Mouse (Mus musculus) brain, embryonic 14.5 days (tissue): ENCODE results near the gene Maml2.

Experiments used
- CTCF ChIP-seq: fragments of 200-500 bp; IDR thresholded peaks from 2 replicates; pipeline ENCODE4 v1.5.1; 2012; ENCODE audit warnings: inconsistent platforms, mild to moderate bottlenecking, moderate library complexity, borderline replicate concordance; ENCODE audit not compliant: insufficient read depth, insufficient read length; ENCODE audit errors: extremely low read depth
- POLR2A ChIP-seq: fragments of 200-500 bp; IDR thresholded peaks from 2 replicates; pipeline ENCODE4 v1.6.1; 2012; ENCODE audit warnings: mild to moderate bottlenecking, inconsistent platforms, borderline replicate concordance; ENCODE audit not compliant: poor library complexity, insufficient read depth, insufficient read length, severe bottlenecking; ENCODE audit errors: extremely low read depth

DNA sequence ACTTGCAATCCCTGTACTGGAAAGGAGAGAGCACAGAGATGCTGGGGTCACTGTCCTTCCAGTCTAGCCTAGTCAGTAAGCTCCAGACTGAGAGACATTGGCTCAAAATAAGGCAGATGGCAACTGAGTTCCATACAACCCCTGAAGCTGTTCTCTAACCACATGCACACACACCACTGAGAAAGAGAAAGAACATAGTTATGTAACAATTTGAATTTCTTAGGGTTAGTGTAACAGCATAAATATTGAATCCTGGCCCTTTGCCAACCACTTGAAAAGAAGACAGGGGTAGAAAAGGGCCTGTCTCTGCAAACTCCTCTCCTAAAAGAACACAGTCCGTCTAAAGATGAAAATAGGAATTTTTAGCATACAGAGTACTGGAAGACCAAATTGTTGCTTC lies 161.6 kb downstream of the Maml2 start:
- TF ChIP-seq CTCF = no peak
- no peak for TF ChIP-seq POLR2A
